Mouse (Mus musculus) forebrain, postnatal 0 days (tissue): ENCODE measurements around the gene Pxmp2. TPM values are rescaled to one million over a fixed set of nuclear protein-coding genes. Genes with fewer than 3 reads are reported as not detected.

ENCODE experiments used
- ATAC-seq: fragments of 200-750 bp; cut with Nextera tagmentation; 2 replicates; pipeline ENCODE4 v1.8.0; 2017; ENCODE audit warnings: mild to moderate bottlenecking, moderate library complexity
- DNase-seq: peaks from one replicate; pipeline ENCODE4 v3.0.0-alpha.2; 2015
- H3K27ac ChIP-seq: fragments of 300-500 bp; sonication (generic); 2 replicates; pipeline ENCODE4 v1.5.1; 2014; ENCODE audit warnings: low read depth, mild to moderate bottlenecking, antibody characterized with exemption, low read length, moderate library complexity, mixed read lengths
- H3K27me3 ChIP-seq: fragments of 300-500 bp; sonication (generic); 2 replicates; pipeline ENCODE4 v1.6.1; 2014; ENCODE audit warnings: mild to moderate bottlenecking, low read length, mixed read lengths; ENCODE audit not compliant: insufficient read depth
- H3K36me3 ChIP-seq: fragments of 300-500 bp; sonication (generic); 2 replicates; pipeline ENCODE4 v1.6.1; 2014; ENCODE audit warnings: mild to moderate bottlenecking, moderate library complexity; ENCODE audit not compliant: insufficient read depth
- H3K4me1 ChIP-seq: fragments of 300-500 bp; sonication (generic); 2 replicates; pipeline ENCODE4 v1.6.1; 2014; ENCODE audit warnings: antibody characterized with exemption; ENCODE audit not compliant: insufficient read depth
- H3K4me2 ChIP-seq: fragments of 300-500 bp; sonication (generic); 2 replicates; pipeline ENCODE4 v1.6.1; 2014; ENCODE audit warnings: low read depth, mild to moderate bottlenecking, moderate library complexity
- H3K4me3 ChIP-seq: fragments of 300-500 bp; sonication (generic); 2 replicates; pipeline ENCODE4 v1.5.1; 2014; ENCODE audit warnings: low read depth, low read length, mixed read lengths
- H3K9ac ChIP-seq: fragments of 300-500 bp; sonication (generic); 2 replicates; pipeline ENCODE4 v1.6.1; 2014; ENCODE audit warnings: mild to moderate bottlenecking
- H3K9me3 ChIP-seq: fragments of 300-500 bp; sonication (generic); 2 replicates; pipeline ENCODE4 v1.6.1; 2016; ENCODE audit warnings: low read length
- CTCF ChIP-seq: sonication (generic); IDR thresholded peaks from 2 replicates; pipeline ENCODE4 v1.5.1; 2016; ENCODE audit warnings: antibody characterized with exemption, control low read depth, low read depth
- WGBS: fragments of 180-500 bp; shearing (Covaris S2); extraction: QIAGEN DNeasy Blood & Tissue Kit; methylation state at CpG from one replicate; pipeline ENCODE4 v1.1.7; 2014; 5-methylcytosine and 5-hydroxymethylcytosine counted together
- polyA plus RNA-seq: library from polyadenylated mRNA; unstranded; fragments of >200 nt; fragmentation: Nextera tagmentation; extraction: Ambion mirVana; gene quantifications from 2 replicates; pipeline ENCODE4 v1.2.1, GENCODE M21; 2015
- total RNA-seq: library from RNA; depleted of rRNA; stranded (reverse); fragments of >200 nt; gene quantifications from 2 replicates; pipeline ENCODE4 v1.2.3, GENCODE M21; 2014; rRNA removed

Pxmp2 gene
- total and polyA plus RNA-seq, 2 experiments from 2014 or later = 6.7 to 11.3 TPM

DNA sequence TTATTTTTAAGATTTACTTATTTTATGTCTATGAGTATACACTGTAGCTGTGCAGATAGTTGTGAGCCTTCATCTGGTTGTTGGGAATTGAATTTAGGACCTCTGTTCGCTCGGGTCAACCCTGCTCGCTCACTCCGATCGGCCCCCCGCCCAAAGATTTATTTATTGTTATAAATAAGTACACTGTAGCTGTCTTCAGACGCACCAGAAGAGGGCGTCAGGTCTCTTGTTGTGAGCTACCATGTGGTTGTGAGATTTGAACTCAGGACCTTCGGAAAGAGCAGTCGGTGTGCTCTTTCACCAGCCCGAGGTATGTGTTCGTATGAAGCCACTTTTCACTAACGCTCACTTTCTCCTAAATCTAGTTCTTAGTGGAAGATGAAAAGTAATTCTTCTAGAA lies 54.3 kb downstream of the Pxmp2 start:
- Histone ChIP-seq H3K9ac (peak overlapping the region; percentile 96), H3K4me2 (peak overlapping the region; percentile 69), H3K27ac (no peak overlapping the region), H3K36me3 (peaks cover 18% of the 10 kb centered on the region), H3K4me3 (peak overlapping the region; percentile 91), H3K4me1 (peaks cover 8% of the 10 kb centered on the region; the same call in 1 of the 2 replicates), H3K9me3 (no peaks in the 10 kb centered on the region), H3K27me3 (no peaks in the 10 kb centered on the region)
- 40% methylated on average over 13 of the region's 13 CpGs for WGBS
- no peak for ATAC-seq
- 0 out of 2 replicates have a peak, but pooled peaks have one; percentile 20 for TF ChIP-seq CTCF
- no peak for DNase-seq

DNA sequence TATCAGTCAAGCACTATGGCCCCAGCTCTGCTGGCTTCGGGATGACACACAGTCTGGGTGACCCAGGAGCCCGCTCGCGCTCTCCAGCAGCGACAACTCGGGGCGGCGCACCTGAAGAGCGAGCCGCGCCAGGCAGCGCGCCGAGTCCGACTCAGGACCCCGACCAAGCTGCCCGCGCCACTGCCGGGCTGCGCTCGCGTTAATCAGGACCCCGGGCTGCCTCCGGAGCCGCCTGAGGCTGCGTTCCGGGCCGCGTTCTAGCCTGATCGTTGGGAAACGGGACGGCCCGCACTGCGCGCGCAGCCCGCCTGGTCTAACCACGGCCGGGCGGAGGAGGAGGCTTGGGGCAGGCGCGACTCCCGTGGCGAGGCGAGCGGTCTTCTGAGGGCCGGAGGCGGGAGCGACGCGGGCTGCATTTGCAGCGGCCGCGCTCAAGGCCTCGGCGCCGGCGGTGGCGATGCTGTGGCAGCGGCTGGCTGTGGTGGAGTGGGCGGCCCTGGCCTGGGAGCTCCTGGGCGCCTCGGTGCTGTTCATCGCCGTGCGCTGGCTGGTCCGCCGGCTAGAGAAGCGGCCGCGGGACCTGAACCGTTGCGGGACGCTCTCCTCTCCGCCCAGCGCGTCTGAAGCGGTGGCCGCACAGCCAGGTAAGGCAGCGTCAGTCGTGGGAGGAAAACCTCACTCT lies 55.1 kb downstream of the Pxmp2 start, which contains the start of gene Ankle2:
TSS of gene Ankle2 (plus strand) at position 225 of the 682 bp plus-strand sequence.
- H3K27ac ChIP-seq = peak within 1 kb of the TSS; percentile 94
- peak within 1 kb of the TSS; percentile 96 for H3K9ac ChIP-seq
- H3K36me3 ChIP-seq = peaks cover 11% of the 10 kb centered on the region
- TF ChIP-seq CTCF = 0 out of 2 replicates have a peak, but pooled peaks have one; percentile 1
- WGBS = under 1% methylated on average over 80 of the region's 81 CpGs
- DNase-seq = peak; percentile 95
- no peaks in the 10 kb centered on the region for H3K9me3 ChIP-seq
- peak within 1 kb of the TSS; percentile 91 for H3K4me3 ChIP-seq
- no peaks in the 10 kb centered on the region for H3K27me3 ChIP-seq
- ATAC-seq = peak; percentile 99
- peak within 1 kb of the TSS; percentile 69 for H3K4me2 ChIP-seq
- peaks cover 8% of the 10 kb centered on the region; the same call in 1 of the 2 replicates for H3K4me1 ChIP-seq

DNA sequence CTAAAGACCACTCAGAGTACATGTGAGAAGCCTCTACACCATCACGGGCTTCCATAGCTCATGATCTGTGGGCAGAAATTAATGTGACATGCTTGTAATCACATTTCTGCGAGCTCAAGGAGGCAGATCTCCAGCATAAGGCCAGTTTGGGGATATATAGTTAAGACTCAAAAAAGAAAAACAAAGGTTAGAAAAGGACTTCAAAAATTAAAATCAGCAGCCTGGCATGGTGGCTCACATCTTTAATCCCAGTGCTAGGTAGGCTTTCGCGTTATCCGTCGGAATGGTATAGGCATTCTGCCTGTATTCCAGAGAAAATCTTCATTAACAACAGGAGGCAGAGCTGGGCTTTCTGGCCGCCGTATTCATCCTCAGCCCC lies 55.6 kb downstream of the Pxmp2 start:
- Histone ChIP-seq H3K9ac (peak overlapping the region; percentile 96), H3K4me1 (peaks cover 8% of the 10 kb centered on the region; the same call in 1 of the 2 replicates), H3K4me3 (peak overlapping the region; percentile 91), H3K4me2 (peak overlapping the region; percentile 69), H3K27ac (peak overlapping the region; percentile 94), H3K9me3 (no peaks in the 10 kb centered on the region), H3K36me3 (peaks cover 10% of the 10 kb centered on the region; the same call in 1 of the 2 replicates), H3K27me3 (no peaks in the 10 kb centered on the region)
- DNase-seq (no peak), ATAC-seq (no peak)
- TF ChIP-seq CTCF = 0 out of 2 replicates have a peak, but pooled peaks have one; percentile 1
- 8% methylated on average over 8 of the region's 8 CpGs for WGBS

DNA sequence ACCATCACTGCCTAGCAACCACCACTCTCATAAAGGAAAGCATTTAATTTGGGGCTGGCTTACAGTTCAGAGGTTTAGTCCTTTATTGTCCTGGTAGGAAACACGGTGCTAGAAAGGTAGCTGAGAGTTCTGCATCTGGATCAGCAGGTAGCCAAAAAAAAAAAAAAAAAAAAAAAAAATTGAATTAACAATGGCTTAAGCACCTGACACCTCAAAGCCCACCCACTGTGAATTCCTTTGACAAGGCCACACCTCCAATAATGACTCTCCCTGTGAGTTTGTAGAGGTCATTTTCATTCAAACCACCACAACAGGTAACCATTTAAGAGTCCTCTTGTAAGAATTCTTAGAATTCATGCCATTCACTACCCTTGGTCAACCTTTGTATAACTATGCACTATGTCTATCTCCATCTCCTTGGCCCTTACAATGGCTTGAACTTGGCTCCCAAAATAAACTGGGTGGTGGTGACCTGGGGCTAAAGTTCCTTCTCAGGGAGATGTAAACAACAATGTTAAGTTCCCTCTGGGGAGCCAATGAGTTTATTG lies 58.6 kb downstream of the Pxmp2 start:
- WGBS = 52% methylated on average over 1 of the region's 1 CpGs
- H3K36me3 ChIP-seq = peaks cover 25% of the 10 kb centered on the region
- H3K4me3 ChIP-seq = no peak overlapping the region
- no peak overlapping the region for H3K4me2 ChIP-seq
- no peak for DNase-seq
- peaks cover 8% of the 10 kb centered on the region; the same call in 1 of the 2 replicates for H3K4me1 ChIP-seq
- no peaks in the 10 kb centered on the region for H3K9me3 ChIP-seq
- H3K27me3 ChIP-seq = no peaks in the 10 kb centered on the region
- no peak overlapping the region for H3K9ac ChIP-seq
- H3K27ac ChIP-seq = no peak overlapping the region
- no peak for TF ChIP-seq CTCF
- ATAC-seq = no peak

DNA sequence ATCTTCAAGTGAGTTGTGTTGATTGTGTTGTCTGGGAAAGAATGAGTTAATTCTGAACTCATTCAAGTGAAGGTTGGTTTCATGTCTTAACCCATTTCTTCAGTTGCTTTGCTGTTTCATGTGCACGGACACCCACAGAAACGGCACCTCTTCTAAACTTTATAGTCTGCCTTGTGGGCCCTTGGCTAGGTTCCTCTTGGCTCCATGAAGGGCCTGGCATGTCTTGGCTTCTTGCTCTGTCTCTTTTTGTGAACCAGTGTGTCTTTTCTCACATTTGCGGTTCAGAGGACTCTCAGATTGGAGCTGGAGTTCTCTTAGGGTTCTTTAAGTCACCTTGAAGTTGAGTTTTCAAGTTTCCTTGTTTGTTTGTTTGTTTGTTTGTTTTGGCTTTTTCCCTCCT lies 60.9 kb downstream of the Pxmp2 start:
- no peak overlapping the region for H3K4me3 ChIP-seq
- DNase-seq (no peak), ATAC-seq (no peak)
- H3K27me3 ChIP-seq = no peaks in the 10 kb centered on the region
- H3K4me1 ChIP-seq = no peaks in the 10 kb centered on the region
- H3K36me3 ChIP-seq = peaks cover 47% of the 10 kb centered on the region
- no peak for TF ChIP-seq CTCF
- H3K4me2 ChIP-seq = no peak overlapping the region
- no peak overlapping the region for H3K9ac ChIP-seq
- 88% methylated on average over 3 of the region's 3 CpGs for WGBS
- no peaks in the 10 kb centered on the region for H3K9me3 ChIP-seq
- no peak overlapping the region for H3K27ac ChIP-seq

Other genes with a start within 250 kb of the Pxmp2 start
- gene Gm17655, start 213.7 kb downstream of the Pxmp2 start, total RNA-seq = 0.62 and 1.7 TPM in 2 replicates
- gene Gm17655, start 213.7 kb downstream of the Pxmp2 start, polyA plus RNA-seq = 0.68 and 0.91 TPM in 2 replicates
- gene Gm35315, start 191.8 kb downstream of the Pxmp2 start, total RNA-seq = 0.23 and 0.48 TPM in 2 replicates
- gene Gm35315, start 191.8 kb downstream of the Pxmp2 start, polyA plus RNA-seq = 0.36 and 0.68 TPM in 2 replicates
- 7.9 and 8.7 TPM in 2 replicates for gene Plcxd1, start 186.2 kb downstream of the Pxmp2 start, total RNA-seq
- 2.9 and 4.7 TPM in 2 replicates for gene Plcxd1, start 186.2 kb downstream of the Pxmp2 start, polyA plus RNA-seq
- gene Gtpbp6, start 178.0 kb downstream of the Pxmp2 start, total RNA-seq = 99.2 and 103 TPM in 2 replicates
- 62.6 TPM in 2 replicates for gene Gtpbp6, start 178.0 kb downstream of the Pxmp2 start, polyA plus RNA-seq
- 20.4 and 22.3 TPM in 2 replicates for gene Zfp605, start 176.1 kb downstream of the Pxmp2 start, total RNA-seq
- gene Zfp605, start 176.1 kb downstream of the Pxmp2 start, polyA plus RNA-seq = 13.0 and 16.9 TPM in 2 replicates
- 60.1 and 69.1 TPM in 2 replicates for gene Chfr, start 150.3 kb downstream of the Pxmp2 start, total RNA-seq
- 45.9 and 53.8 TPM in 2 replicates for gene Chfr, start 150.3 kb downstream of the Pxmp2 start, polyA plus RNA-seq
- gene Golga3, start 109.5 kb downstream of the Pxmp2 start, total RNA-seq = 17.8 and 25.1 TPM in 2 replicates
- gene Golga3, start 109.5 kb downstream of the Pxmp2 start, polyA plus RNA-seq = 12.7 and 15.9 TPM in 2 replicates
- gene Ankle2, start 55.2 kb downstream of the Pxmp2 start, total RNA-seq = 31.0 and 40.2 TPM in 2 replicates
- 11.6 and 17.8 TPM in 2 replicates for gene Ankle2, start 55.2 kb downstream of the Pxmp2 start, polyA plus RNA-seq
- gene Pgam5, start 16.3 kb downstream of the Pxmp2 start, total RNA-seq = 154 and 169 TPM in 2 replicates
- gene Pgam5, start 16.3 kb downstream of the Pxmp2 start, polyA plus RNA-seq = 117 and 120 TPM in 2 replicates
- gene Pole, start 120 bp upstream of the Pxmp2 start, total RNA-seq = 5.5 and 6.7 TPM in 2 replicates
- gene Pole, start 120 bp upstream of the Pxmp2 start, polyA plus RNA-seq = 2.5 and 3.6 TPM in 2 replicates
- gene P2rx2, start 57.0 kb upstream of the Pxmp2 start, total RNA-seq = 7.9 and 10.3 TPM in 2 replicates
- gene P2rx2, start 57.0 kb upstream of the Pxmp2 start, polyA plus RNA-seq = 11.8 and 13.3 TPM in 2 replicates
- not detected in 2 replicates for gene Lrcol1, start 58.5 kb upstream of the Pxmp2 start, total RNA-seq
- gene Lrcol1, start 58.5 kb upstream of the Pxmp2 start, polyA plus RNA-seq = not detected in 2 replicates
- gene Fbrsl1, start 162.3 kb upstream of the Pxmp2 start, total RNA-seq = 28.1 and 30.3 TPM in 2 replicates
- gene Fbrsl1, start 162.3 kb upstream of the Pxmp2 start, polyA plus RNA-seq = 20.2 and 21.3 TPM in 2 replicates